Mouse (Mus musculus): Measurements from ENCODE around the gene Slc22a2. TPM values are rescaled to one million over a fixed set of nuclear protein-coding genes. Genes with fewer than 3 reads are reported as not detected.

Gene Slc22a2
- polyA plus RNA-seq, 1 experiment, result not detected

- Histone ChIP-seq H3K27ac (ENCODE audit: insufficient read depth, low read depth, low read length) (no peak overlapping the region), H3K4me1 (ENCODE audit: control insufficient read depth, insufficient read depth, low read length) (no peaks in the 10 kb centered on the region), H3K4me3 (ENCODE audit: insufficient read depth, low read length) (no peak overlapping the region)
- no peak for TF ChIP-seq POLR2A (IDR thresholded peaks at IDR 0.05; ENCODE audit: borderline replicate concordance, low read depth, low read length)
- TF ChIP-seq CTCF (IDR thresholded peaks at IDR 0.05; ENCODE audit: low read depth, low read length), result no peak
Measured at GRCm38 (mm10) chr17:12677139-12677538, 93.2 kb downstream of the Slc22a2 start.

Other genes starting within 250 kb of the Slc22a2 start
- gene Plg, start 205.5 kb upstream of the Slc22a2 start, polyA plus RNA-seq (2012; ENCODE audit: insufficient read depth, insufficient read length, missing spikeins), result not detected in 2 replicates
- gene Slc22a3, start 76.4 kb upstream of the Slc22a2 start, polyA plus RNA-seq (2012; ENCODE audit: insufficient read depth, insufficient read length, missing spikeins), result not detected in 2 replicates
- not detected in 2 replicates for gene Slc22a1, start 91.7 kb downstream of the Slc22a2 start, polyA plus RNA-seq (2012; ENCODE audit: insufficient read depth, insufficient read length, missing spikeins)
- 31.0 and 36.5 TPM in 2 replicates for gene Igf2r, start 185.5 kb downstream of the Slc22a2 start, polyA plus RNA-seq (2012; ENCODE audit: insufficient read depth, insufficient read length, missing spikeins)

All from bone marrow macrophage, adult 2 months (primary cell).